Comparison of ENCODE assay signal across 24 mouse cellular contexts in the genomic region with DNA sequence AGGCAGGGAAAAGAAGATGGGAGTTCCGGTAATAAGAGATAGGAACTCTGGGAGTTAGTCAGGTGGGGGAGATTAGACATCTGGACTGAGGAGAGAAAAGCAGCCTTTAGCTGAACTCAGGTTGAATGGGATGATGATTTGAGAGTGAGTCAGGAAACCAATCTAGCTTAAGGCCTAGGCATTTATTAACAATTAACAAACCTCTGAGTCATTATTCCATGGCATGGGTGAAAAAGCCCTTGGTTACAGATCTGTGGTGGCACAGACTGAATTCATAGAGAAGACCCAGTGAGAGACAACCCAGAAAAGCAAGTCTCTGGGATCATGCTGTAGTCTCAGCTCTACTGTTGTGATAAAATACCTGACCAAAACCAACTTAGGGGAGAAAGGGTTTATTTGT. TPM values are rescaled to one million over a fixed set of nuclear protein-coding genes. Genes with fewer than 3 reads are reported as not detected.
A peak's percentile ranks its signal among the peaks of the same experiment; 100 is the strongest.
DNase-seq lines count a peak whose midpoint lies in the region; ATAC-seq and TF ChIP-seq lines count a peak whose summit lies in the region.
"Had no signal": no experiment of that assay in that cellular context is flagged by ENCODE, and none has a peak within 500 bp of the region (broad histone marks: within the 10 kb centered on the region; RNA-seq: fewer than 3 reads in every experiment).

No protein-coding gene starts in this region.

- no peaks in the 10 kb centered on the region for H3K27me3 ChIP-seq in kidney, adult 2 months (replicated peaks; ENCODE audit: control insufficient read depth, insufficient read depth, low read length)
- no peaks in the 10 kb centered on the region for H3K27me3 ChIP-seq in Patski
- no peaks in the 10 kb centered on the region for H3K27me3 ChIP-seq in forebrain, embryonic 10.5 days (ENCODE audit: poor library complexity, severe bottlenecking)

- peaks cover 11% of the 10 kb centered on the region; the same call in 1 of the 2 replicates for H3K4me1 ChIP-seq in kidney, adult 2 months (ENCODE audit: control insufficient read depth, insufficient read depth, low read length)
- no peaks in the 10 kb centered on the region for H3K4me1 ChIP-seq in forebrain, embryonic 10.5 days

- H3K36me3 ChIP-seq in kidney, adult 2 months (ENCODE audit: control insufficient read depth, insufficient read depth, low read length) = no peaks in the 10 kb centered on the region
- no peaks in the 10 kb centered on the region for H3K36me3 ChIP-seq in forebrain, embryonic 10.5 days (replicated peaks)
- H3K36me3 ChIP-seq: G1E had no signal

- peak; percentile 30 for DNase-seq in kidney, adult 2 months
- DNase-seq in kidney, postnatal 4 days = no peak
- DNase-seq in Muller cell, postnatal 12 days (ENCODE audit: inconsistent ontology term) = peak; percentile 20
- peak; percentile 35 for DNase-seq in Patski (ENCODE audit: low read depth, low spot score)
- DNase-seq in brain, adult 2 months (ENCODE audit: low read depth, low spot score) = peak; percentile 2
- DNase-seq in cerebellum, postnatal 25 days = no peak
- DNase-seq in forebrain, embryonic 10.5 days (ENCODE audit: extremely low spot score, low spot score) = no peak
- no peak for DNase-seq in left cerebral cortex, adult 9 months (ENCODE audit: low spot score in 2 of 2)
- DNase-seq: adrenal gland, adult 2 months; adrenal gland, adult 8-10 months; adrenal gland, postnatal 10 days; adrenal gland, postnatal 14 days; adrenal gland, postnatal 25 days; adrenal gland, postnatal 36 days; B cell, adult 2 months; cerebellum, adult 11 months; cerebellum, adult 11-12 months; cerebellum, adult 18-20 months; cerebellum, adult 2 months; cerebellum, adult 8-10 months had no signal

- no peaks in the 10 kb centered on the region for H3K9me3 ChIP-seq in forebrain, embryonic 10.5 days
- H3K9me3 ChIP-seq: G1E had no signal

- in situ Hi-C loops in Patski (cut with MboI; ENCODE audit: low pct_unique_long_range_greater_than_20kb) = no loop called here

- whole genome bisulfite sequencing in kidney, adult 2 months = 74% methylated on average over 1 of the region's 1 CpGs
- 92% methylated on average over 1 of the region's 1 CpGs for WGBS in forebrain, embryonic 10.5 days

- POLR2A ChIA-PET in Patski (lab: Charles Lee) = no interaction called here

- TF ChIP-seq CTCF in kidney, adult 2 months (conservative IDR thresholded peaks at IDR 0.05; ENCODE audit: insufficient read depth, insufficient read length, low read depth, low read length) = no peak
- no peak for TF ChIP-seq CTCF in Patski (IDR thresholded peaks at IDR 0.05)

- no peak overlapping the region for H3K27ac ChIP-seq in kidney, adult 2 months (ENCODE audit: insufficient read depth, low read depth, low read length)
- no peak overlapping the region for H3K27ac ChIP-seq in forebrain, embryonic 10.5 days

- CTCF ChIA-PET in Patski (lab: Charles Lee) = no interaction called here

- no peak for TF ChIP-seq POLR2A in kidney, adult 2 months (IDR thresholded peaks at IDR 0.05; ENCODE audit: low read depth, low read length)

- ATAC-seq in Patski = peak; percentile 96
- ATAC-seq: activated CD4-positive, CD25-positive, alpha-beta regulatory T cell, adult 4 months; CD4-positive, CD25-positive, alpha-beta regulatory T cell, adult 4 months had no signal

- H3K4me3 ChIP-seq in kidney, adult 2 months (ENCODE audit: insufficient read depth, low read depth, low read length) = no peak overlapping the region
- no peak overlapping the region for H3K4me3 ChIP-seq in forebrain, embryonic 10.5 days

RNA-seq across cellular contexts. Expression of a gene that starts 7.5 kb away (rescaled TPM):
- 9.4 and 10.8 TPM in 2 replicates for polyA plus RNA-seq in kidney, adult 2 months (2012; rRNA removed)
- polyA plus RNA-seq in Patski (2021) = 0.39 TPM
- 0.07 and 0.28 TPM in 2 replicates for polyA plus RNA-seq in forebrain, embryonic 10.5 days (2016; fragmentation: Nextera tagmentation; extraction: Ambion mirVana)
- polyA plus RNA-seq: adrenal gland, adult 2 months; C2C12; CD4-positive, CD25-positive, alpha-beta regulatory T cell, adult 4 months; G1E had no signal

Comparison
In these comparisons a context has a peak if more than half of its experiments do, and no peak if none do; other contexts are left out.
1. DNase-seq: peak in kidney, adult 2 months (single experiment), Muller cell, postnatal 12 days (single experiment), Patski (single experiment) and brain, adult 2 months (single experiment); none in kidney, postnatal 4 days (0 of 2), cerebellum, postnatal 25 days (0 of 2), forebrain, embryonic 10.5 days (single experiment) and left cerebral cortex, adult 9 months (0 of 2).